Mouse (Mus musculus): ENCODE measurements around the gene Rps6kl1. TPM values are rescaled to one million over a fixed set of nuclear protein-coding genes. Genes with fewer than 3 reads are reported as not detected.

Gene Rps6kl1
- polyA plus RNA-seq (2014; fragmentation: Illumina TruSeq; extraction: RNeasy Lipid Tissue Mini Kit (QIAGEN cat#74804)) = not detected

DNA sequence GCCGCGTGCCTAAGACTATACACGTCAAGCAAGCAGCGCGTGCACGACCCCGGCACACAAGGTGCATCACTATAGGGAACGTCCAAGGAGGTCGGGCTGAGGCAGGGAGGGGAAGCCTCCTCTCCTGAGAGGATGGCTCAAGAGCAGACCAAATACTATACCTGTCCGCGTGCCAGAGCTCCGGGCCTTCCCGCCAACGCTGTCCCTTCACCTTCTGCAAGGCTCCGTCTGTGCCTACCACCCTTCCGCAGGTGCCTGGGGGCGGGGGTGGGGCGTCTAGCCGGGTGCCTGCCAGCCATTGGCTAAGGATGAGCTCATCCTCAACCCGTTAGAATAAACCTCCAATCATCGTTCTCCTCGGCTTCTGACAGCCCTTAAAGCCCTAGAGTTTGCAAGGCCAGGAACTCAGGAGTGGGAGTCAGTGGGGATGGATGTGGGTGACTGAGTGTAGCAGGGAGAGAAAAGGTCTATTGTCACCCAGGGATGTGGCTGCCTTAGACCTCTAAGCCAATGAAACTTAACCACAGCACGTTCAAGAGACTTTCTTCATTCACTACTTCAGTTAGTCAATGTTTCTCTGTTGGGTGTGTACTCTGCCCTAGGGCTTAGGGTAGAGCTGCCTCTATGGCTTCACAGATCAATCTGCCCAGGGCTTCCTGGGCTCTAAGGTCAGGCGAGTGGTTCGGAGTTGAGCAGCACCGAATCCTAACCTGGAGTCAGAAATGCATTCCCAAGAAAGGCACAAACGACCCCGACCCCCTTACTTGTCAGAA lies at the start of gene Rps6kl1:
Gene Rps6kl1, minus strand, starts transcription at position 263 of the 773 bp plus-strand sequence.

DNA sequence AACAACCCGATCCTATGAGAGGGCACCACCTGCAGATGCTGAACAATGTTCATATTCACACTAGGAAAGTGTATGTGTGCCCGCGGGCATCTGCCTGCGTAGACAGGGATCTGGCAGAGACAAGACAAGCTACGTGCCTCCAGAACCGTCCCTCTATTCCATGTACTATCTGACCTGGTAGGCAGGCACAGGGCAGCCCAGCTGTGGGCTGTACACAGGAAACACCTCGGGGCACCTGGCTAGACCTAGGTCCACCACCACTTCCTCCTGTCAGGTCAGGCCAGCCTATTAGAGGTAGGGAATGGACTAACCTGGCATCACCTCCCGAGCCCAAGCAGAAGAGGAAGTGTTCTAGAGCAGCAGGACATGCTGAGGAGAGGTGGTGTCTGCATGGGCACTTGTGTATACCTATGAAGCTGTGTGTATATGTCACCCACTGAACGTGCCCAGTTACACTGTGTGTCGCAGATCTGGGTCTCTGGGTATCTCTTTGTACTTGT lies 26.7 kb upstream of the Rps6kl1 start, which contains the start of gene Pgf:
Gene Pgf, minus strand, starts transcription at position 51 of the 500 bp plus-strand sequence.

DNA sequence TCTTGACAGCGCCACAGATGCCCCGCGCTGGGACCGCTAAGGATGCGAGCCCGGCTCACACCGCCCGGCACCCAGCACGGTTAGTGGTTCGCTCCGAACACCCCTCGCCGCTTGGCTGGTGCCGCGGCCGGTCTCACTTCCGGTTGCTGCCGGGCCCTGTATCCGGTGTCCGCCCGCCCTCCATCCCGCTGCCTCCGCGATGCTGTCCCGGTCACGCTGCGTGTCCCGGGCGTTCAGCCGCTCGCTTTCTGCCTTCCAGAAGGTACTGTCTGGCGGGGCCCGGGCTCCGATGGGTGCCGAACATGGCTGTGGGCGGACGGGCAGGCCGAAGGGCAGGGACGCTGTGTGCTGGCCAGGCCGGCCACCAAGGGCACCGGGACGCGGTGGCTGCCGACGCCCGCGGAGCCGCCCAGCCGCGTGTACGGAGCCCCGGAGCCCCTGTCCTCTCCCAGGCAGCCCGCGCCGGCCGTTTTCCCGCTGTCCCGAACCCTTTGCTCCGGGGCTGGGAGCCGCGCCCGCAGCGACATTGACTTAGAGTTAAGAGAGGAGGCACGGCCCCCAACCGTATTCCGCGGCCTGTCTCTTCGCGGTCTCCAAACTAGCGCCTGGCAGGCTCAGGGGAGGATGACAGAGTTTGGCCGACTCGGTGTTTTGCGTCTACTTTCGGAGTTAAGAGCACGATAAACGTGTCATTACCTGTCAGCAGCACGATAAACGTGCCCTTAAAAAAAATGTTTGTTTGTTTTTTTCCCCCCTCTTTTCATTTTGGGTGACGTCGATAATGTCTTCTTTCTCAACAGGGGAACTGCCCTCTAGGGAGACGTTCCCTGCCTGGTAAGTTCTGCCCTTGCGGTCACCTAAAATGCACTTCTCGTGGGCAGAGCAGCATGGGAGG lies 40.1 kb downstream of the Rps6kl1 start, which contains the start of the genes Prox2 and Dlst:
Gene Prox2, minus strand, starts transcription at position 62 of the 895 bp plus-strand sequence.
Gene Dlst, plus strand, starts transcription at position 136 of the 895 bp plus-strand sequence.

Other genes with a start within 250 kb of the Rps6kl1 start
- gene Fcf1, start 180.4 kb downstream of the Rps6kl1 start, polyA plus RNA-seq (2014; fragmentation: Illumina TruSeq; extraction: RNeasy Lipid Tissue Mini Kit (QIAGEN cat#74804)) = 142 TPM
- gene Arel1, start 180.4 kb downstream of the Rps6kl1 start, polyA plus RNA-seq (2014; fragmentation: Illumina TruSeq; extraction: RNeasy Lipid Tissue Mini Kit (QIAGEN cat#74804)) = 23.1 TPM
- gene Ylpm1, start 154.9 kb downstream of the Rps6kl1 start, polyA plus RNA-seq (2014; fragmentation: Illumina TruSeq; extraction: RNeasy Lipid Tissue Mini Kit (QIAGEN cat#74804)) = 76.1 TPM
- gene Prox2, start 40.5 kb downstream of the Rps6kl1 start, polyA plus RNA-seq (2014; fragmentation: Illumina TruSeq; extraction: RNeasy Lipid Tissue Mini Kit (QIAGEN cat#74804)) = 1.8 TPM
- 144 TPM for gene Dlst, start 40.4 kb downstream of the Rps6kl1 start, polyA plus RNA-seq (2014; fragmentation: Illumina TruSeq; extraction: RNeasy Lipid Tissue Mini Kit (QIAGEN cat#74804))
- gene Pgf, start 26.5 kb upstream of the Rps6kl1 start, polyA plus RNA-seq (2014; fragmentation: Illumina TruSeq; extraction: RNeasy Lipid Tissue Mini Kit (QIAGEN cat#74804)) = 0.66 TPM
- gene Eif2b2, start 68.2 kb upstream of the Rps6kl1 start, polyA plus RNA-seq (2014; fragmentation: Illumina TruSeq; extraction: RNeasy Lipid Tissue Mini Kit (QIAGEN cat#74804)) = 1.1 TPM
- gene Mlh3, start 119.3 kb upstream of the Rps6kl1 start, polyA plus RNA-seq (2014; fragmentation: Illumina TruSeq; extraction: RNeasy Lipid Tissue Mini Kit (QIAGEN cat#74804)) = 36.7 TPM
- gene Acyp1, start 137.2 kb upstream of the Rps6kl1 start, polyA plus RNA-seq (2014; fragmentation: Illumina TruSeq; extraction: RNeasy Lipid Tissue Mini Kit (QIAGEN cat#74804)) = 13.0 TPM
- gene Zc2hc1c, start 137.3 kb upstream of the Rps6kl1 start, polyA plus RNA-seq (2014; fragmentation: Illumina TruSeq; extraction: RNeasy Lipid Tissue Mini Kit (QIAGEN cat#74804)) = 0.88 TPM
- 75.6 TPM for gene Nek9, start 188.1 kb upstream of the Rps6kl1 start, polyA plus RNA-seq (2014; fragmentation: Illumina TruSeq; extraction: RNeasy Lipid Tissue Mini Kit (QIAGEN cat#74804))
- 527 TPM for gene Tmed10, start 223.6 kb upstream of the Rps6kl1 start, polyA plus RNA-seq (2014; fragmentation: Illumina TruSeq; extraction: RNeasy Lipid Tissue Mini Kit (QIAGEN cat#74804))

All from ovary, adult 10 weeks (tissue).